Mouse (Mus musculus) thymus, adult 2 months (tissue): ENCODE results near the gene Wdr95. TPM values are rescaled to one million over a fixed set of nuclear protein-coding genes. Genes with fewer than 3 reads are reported as not detected.

Source experiments
- DNase-seq: peaks from one replicate; pipeline ENCODE4 v3.0.0; 2021
- H3K27ac ChIP-seq: fragments of 200-500 bp; 2 replicates; pipeline ENCODE4 v1.5.1; 2012; ENCODE audit warnings: low read length, control low read depth; ENCODE audit not compliant: control insufficient read depth, insufficient read depth
- H3K27me3 ChIP-seq: fragments of 200-500 bp; 2 replicates; pipeline ENCODE4 v1.6.1; 2012; ENCODE audit warnings: mild to moderate bottlenecking, low read length, moderate library complexity, mixed read lengths; ENCODE audit not compliant: control insufficient read depth, insufficient read depth
- H3K36me3 ChIP-seq: fragments of 200-500 bp; 2 replicates; pipeline ENCODE4 v1.6.1; 2012; ENCODE audit warnings: mild to moderate bottlenecking, low read length, moderate library complexity; ENCODE audit not compliant: control insufficient read depth, insufficient read depth
- H3K4me1 ChIP-seq: fragments of 200-500 bp; replicated peaks from 2 replicates; pipeline ENCODE4 v1.6.1; 2012; ENCODE audit warnings: low read length; ENCODE audit not compliant: control insufficient read depth, insufficient read depth
- H3K4me3 ChIP-seq: fragments of 200-500 bp; 2 replicates; pipeline ENCODE4 v1.5.1; 2012; ENCODE audit warnings: mild to moderate bottlenecking, low read length, control low read depth, moderate library complexity; ENCODE audit not compliant: control insufficient read depth, insufficient read depth
- CTCF ChIP-seq: fragments of 200-500 bp; IDR thresholded peaks from 2 replicates; pipeline ENCODE4 v1.5.1; 2012; ENCODE audit warnings: mild to moderate bottlenecking, control low read depth, low read length, moderate library complexity, borderline replicate concordance; ENCODE audit not compliant: control insufficient read depth, poor library complexity, insufficient read depth; ENCODE audit errors: extremely low read depth
- POLR2A ChIP-seq: fragments of 200-500 bp; IDR thresholded peaks from 2 replicates; pipeline ENCODE4 v1.6.1; 2012; ENCODE audit warnings: mild to moderate bottlenecking, low read length, control low read depth, moderate library complexity; ENCODE audit not compliant: control insufficient read depth, poor library complexity, insufficient read depth; ENCODE audit errors: extremely low read depth
- WGBS: fragments of 180-500 bp; shearing (Covaris S2); methylation state at CpG from one replicate; pipeline ENCODE4 v1.1.7; 2018; 5-methylcytosine and 5-hydroxymethylcytosine counted together
- polyA plus RNA-seq: library from polyadenylated mRNA; depleted of rRNA; stranded (reverse); fragments of >200 nt; gene quantifications from 2 replicates; pipeline ENCODE4 v1.2.3, GENCODE M21; 2012

Gene Wdr95
- polyA plus RNA-seq, 1 experiment: 0.31 TPM

- TF ChIP-seq POLR2A (0 out of 2 replicates have a peak, but pooled peaks have one; percentile 60), CTCF (peak; percentile 15; the same call in 1 of the 2 replicates)
These were observed 107.8 kb downstream of the Wdr95 start, which contains the start of gene Hsph1 for GRCm38 (mm10) chr5:149636075-149636920. TSS of gene Hsph1 (minus strand) at chr5:149636376.

GRCm38 (mm10) chr5:149637306-149637705 lies 108.8 kb downstream of the Wdr95 start:
- Histone ChIP-seq H3K4me3 (no peak overlapping the region), H3K27me3 (no peaks in the 10 kb centered on the region), H3K36me3 (no peaks in the 10 kb centered on the region), H3K27ac (no peak overlapping the region), H3K4me1 (peaks cover 5% of the 10 kb centered on the region; the same call in 1 of the 2 replicates)
- TF ChIP-seq CTCF (no peak), POLR2A (no peak)
- WGBS: 79% methylated on average over 8 of the region's 8 CpGs
- no peak for DNase-seq

More at GRCm38 (mm10) chr5:149636075-149636920, 107.8 kb downstream of the Wdr95 start, which contains the start of gene Hsph1:
- peaks cover 5% of the 10 kb centered on the region; the same call in 1 of the 2 replicates for H3K4me1 ChIP-seq
- peak; percentile 97 for DNase-seq
- peak within 1 kb of the TSS; percentile 84 for H3K4me3 ChIP-seq
- H3K27me3 ChIP-seq: no peaks in the 10 kb centered on the region
- H3K36me3 ChIP-seq: peaks cover 1% of the 10 kb centered on the region; the same call in 1 of the 2 replicates
- peak within 1 kb of the TSS; percentile 16 for H3K27ac ChIP-seq
- WGBS: under 1% methylated on average over 60 of the region's 60 CpGs

- TF ChIP-seq POLR2A (no peak), CTCF (no peak)
- DNase-seq: no peak
- WGBS: 86% methylated on average over 8 of the region's 8 CpGs
- H3K4me1 ChIP-seq: no peaks in the 10 kb centered on the region
- no peak overlapping the region for H3K27ac ChIP-seq
- no peaks in the 10 kb centered on the region for H3K36me3 ChIP-seq
- no peaks in the 10 kb centered on the region for H3K27me3 ChIP-seq
- H3K4me3 ChIP-seq: no peak overlapping the region
These were observed 112.9 kb downstream of the Wdr95 start for GRCm38 (mm10) chr5:149641277-149641892.

GRCm38 (mm10) chr5:149642366-149642765 lies 113.9 kb downstream of the Wdr95 start:
- H3K27ac ChIP-seq: no peak overlapping the region
- WGBS: 78% methylated on average over 6 of the region's 6 CpGs
- no peak overlapping the region for H3K4me3 ChIP-seq
- H3K36me3 ChIP-seq: no peaks in the 10 kb centered on the region
- H3K4me1 ChIP-seq: no peaks in the 10 kb centered on the region
- TF ChIP-seq CTCF (no peak), POLR2A (no peak)
- no peak for DNase-seq
- H3K27me3 ChIP-seq: no peaks in the 10 kb centered on the region

- Histone ChIP-seq H3K27ac (no peak overlapping the region), H3K4me3 (no peak overlapping the region), H3K36me3 (no peaks in the 10 kb centered on the region), H3K4me1 (no peaks in the 10 kb centered on the region), H3K27me3 (no peaks in the 10 kb centered on the region)
- TF ChIP-seq CTCF: no peak
- TF ChIP-seq POLR2A: no peak
- 91% methylated on average over 11 of the region's 11 CpGs for WGBS
- DNase-seq: no peak
These were observed 114.5 kb downstream of the Wdr95 start for GRCm38 (mm10) chr5:149642783-149643509.
